Mouse (Mus musculus) heart, postnatal 0 days (tissue): ENCODE results near the gene Rasl11b.

Experiments
- CTCF ChIP-seq: IDR thresholded peaks from 2 replicates; pipeline ENCODE4 v1.5.1; 2016; ENCODE audit warnings: antibody characterized with exemption, control low read depth, low read depth
- EP300 ChIP-seq: IDR thresholded peaks from 2 replicates; pipeline ENCODE4 v1.6.1; 2016; ENCODE audit warnings: antibody characterized with exemption, low read depth

DNA sequence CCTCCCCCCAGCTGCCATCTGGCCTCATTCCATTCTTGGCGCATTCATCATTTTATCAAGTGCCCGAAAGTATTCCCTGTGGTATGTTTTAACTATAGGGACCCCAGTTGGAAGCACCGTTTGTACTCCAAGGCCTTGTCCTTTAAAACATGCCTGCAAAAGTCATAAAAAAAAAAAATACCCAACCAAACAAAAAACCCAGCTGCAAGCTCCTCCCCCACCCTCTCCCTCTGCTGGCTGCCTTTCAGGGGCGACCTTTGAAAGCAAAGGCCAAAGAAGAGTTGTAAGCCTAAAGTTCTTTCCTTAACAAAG is 1.2 kb downstream of the Rasl11b start:
- TF ChIP-seq EP300 (no peak), CTCF (no peak)
